Mouse (Mus musculus) midbrain, embryonic 11.5 days (tissue): ENCODE results near the gene Agbl5. TPM values are rescaled to one million over a fixed set of nuclear protein-coding genes. Genes with fewer than 3 reads are reported as not detected.
A peak's percentile ranks its signal among the peaks of the same experiment; 100 is the strongest.

Source experiments
- ATAC-seq: fragments of 200-750 bp; cut with Nextera tagmentation; 2 replicates; pipeline ENCODE4 v1.8.0; 2017; ENCODE audit warnings: moderate TSS enrichment, moderate library complexity; ENCODE audit not compliant: low FRiP score
- DNase-seq: peaks from one replicate; pipeline ENCODE4 v3.0.0; 2015; ENCODE audit warnings: low spot score; ENCODE audit errors: missing footprints
- H3K27ac ChIP-seq: fragments of 300-500 bp; sonication (generic); 2 replicates; pipeline ENCODE4 v1.5.1; 2014; ENCODE audit warnings: low read depth, low read length
- H3K27me3 ChIP-seq: fragments of 300-500 bp; sonication (generic); 2 replicates; pipeline ENCODE4 v1.6.1; 2014; ENCODE audit warnings: mild to moderate bottlenecking, low read length, moderate library complexity, mixed read lengths; ENCODE audit not compliant: control insufficient read depth, insufficient read depth
- H3K36me3 ChIP-seq: fragments of 300-500 bp; sonication (generic); 2 replicates; pipeline ENCODE4 v1.6.1; 2014; ENCODE audit warnings: mild to moderate bottlenecking, low read length, moderate library complexity, mixed read lengths; ENCODE audit not compliant: control insufficient read depth, insufficient read depth
- H3K4me1 ChIP-seq: fragments of 300-500 bp; sonication (generic); 2 replicates; pipeline ENCODE4 v1.6.1; 2014; ENCODE audit warnings: low read length; ENCODE audit not compliant: control insufficient read depth, insufficient read depth
- H3K4me2 ChIP-seq: fragments of 300-500 bp; sonication (generic); 2 replicates; pipeline ENCODE4 v1.6.1; 2014; ENCODE audit warnings: mild to moderate bottlenecking, moderate library complexity
- H3K4me3 ChIP-seq: fragments of 300-500 bp; sonication (generic); 2 replicates; pipeline ENCODE4 v1.5.1; 2014; ENCODE audit warnings: low read depth, low read length
- H3K9ac ChIP-seq: fragments of 300-500 bp; sonication (generic); 2 replicates; pipeline ENCODE4 v1.6.1; 2014; ENCODE audit warnings: low read length
- H3K9me3 ChIP-seq: fragments of 300-500 bp; sonication (generic); 2 replicates; pipeline ENCODE4 v1.6.1; 2016; ENCODE audit warnings: low read length; ENCODE audit not compliant: control insufficient read depth
- WGBS: fragments of 180-500 bp; shearing (Covaris S2); extraction: QIAGEN DNeasy Blood & Tissue Kit; methylation state at CpG from one replicate; pipeline ENCODE4 v1.1.7; 2014; 5-methylcytosine and 5-hydroxymethylcytosine counted together
- polyA plus RNA-seq: library from polyadenylated mRNA; unstranded; fragments of >200 nt; fragmentation: Nextera tagmentation; extraction: Ambion mirVana; gene quantifications from 2 replicates; pipeline ENCODE4 v1.2.1, GENCODE M21; 2014

Agbl5 gene
- polyA plus RNA-seq, 1 experiment from 2014 or later, result 22.0 TPM

- Histone ChIP-seq H3K27ac (no peak overlapping the region), H3K27me3 (no peaks in the 10 kb centered on the region; the same call in 1 of the 2 replicates), H3K36me3 (no peaks in the 10 kb centered on the region; the same call in 1 of the 2 replicates), H3K9me3 (no peaks in the 10 kb centered on the region), H3K4me2 (no peak overlapping the region), H3K4me1 (peaks cover 16% of the 10 kb centered on the region), H3K9ac (no peak overlapping the region), H3K4me3 (no peak overlapping the region)
- DNase-seq (no peak), ATAC-seq (no peak; the same call in 1 of the 2 replicates)
- WGBS, result 67% methylated on average over 19 of the region's 19 CpGs
Observed at GRCm38 (mm10) chr5:30920621-30921020, 32.1 kb downstream of the Agbl5 start.

DNA sequence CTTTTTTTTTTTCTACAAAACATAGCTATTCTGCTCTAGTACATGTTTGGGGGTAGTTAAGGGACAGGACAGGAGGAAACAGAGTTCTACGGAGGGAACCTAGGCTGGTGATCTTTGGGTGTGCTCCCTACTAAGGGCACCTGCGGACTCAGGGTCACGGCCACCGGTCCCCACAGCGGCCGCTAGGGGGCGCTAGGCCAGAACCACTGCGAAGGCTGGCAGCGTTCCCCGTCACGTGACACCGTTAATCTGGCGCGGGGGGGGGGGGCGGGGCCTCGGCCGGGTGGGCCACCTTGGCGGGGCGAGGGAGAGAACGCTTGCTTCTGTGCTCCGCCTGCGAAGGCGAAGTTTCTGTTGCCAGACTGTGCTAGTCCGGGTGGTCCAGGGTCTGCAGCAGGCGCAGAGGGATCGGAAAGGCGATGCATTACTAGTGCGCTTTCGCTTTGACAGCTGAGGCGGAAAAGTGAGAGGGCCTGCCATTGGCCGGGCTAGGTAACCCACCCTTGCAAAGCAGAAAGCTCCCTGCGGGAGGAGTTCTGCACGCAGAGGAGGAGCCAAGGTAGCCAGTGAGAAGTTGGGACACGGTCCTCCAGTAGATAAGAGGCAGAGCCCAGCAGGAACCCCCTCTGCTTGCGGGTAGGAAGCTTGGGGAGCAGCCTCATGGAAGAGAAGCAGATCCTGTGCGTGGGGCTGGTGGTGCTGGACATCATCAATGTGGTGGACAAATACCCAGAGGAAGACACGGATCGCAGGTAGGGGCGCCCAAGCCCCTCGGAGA, 33.0 kb downstream of the Agbl5 start, which contains the start of gene Khk:
Gene Khk, plus strand, starts transcription at position 176 of the 778 bp plus-strand sequence.
- H3K9me3 ChIP-seq, result no peaks in the 10 kb centered on the region
- H3K9ac ChIP-seq, result peak within 1 kb of the TSS; percentile 69
- ATAC-seq, result peak; percentile 84
- H3K4me1 ChIP-seq, result peaks cover 10% of the 10 kb centered on the region
- peak within 1 kb of the TSS; percentile 86 for H3K4me2 ChIP-seq
- under 1% methylated on average over 40 of the region's 40 CpGs for WGBS
- no peaks in the 10 kb centered on the region; the same call in 1 of the 2 replicates for H3K36me3 ChIP-seq
- DNase-seq, result peak; percentile 99
- H3K27me3 ChIP-seq, result no peaks in the 10 kb centered on the region; the same call in 1 of the 2 replicates
- H3K4me3 ChIP-seq, result peak within 1 kb of the TSS; percentile 48
- H3K27ac ChIP-seq, result peak within 1 kb of the TSS; percentile 20; the same call in 1 of the 2 replicates

DNA sequence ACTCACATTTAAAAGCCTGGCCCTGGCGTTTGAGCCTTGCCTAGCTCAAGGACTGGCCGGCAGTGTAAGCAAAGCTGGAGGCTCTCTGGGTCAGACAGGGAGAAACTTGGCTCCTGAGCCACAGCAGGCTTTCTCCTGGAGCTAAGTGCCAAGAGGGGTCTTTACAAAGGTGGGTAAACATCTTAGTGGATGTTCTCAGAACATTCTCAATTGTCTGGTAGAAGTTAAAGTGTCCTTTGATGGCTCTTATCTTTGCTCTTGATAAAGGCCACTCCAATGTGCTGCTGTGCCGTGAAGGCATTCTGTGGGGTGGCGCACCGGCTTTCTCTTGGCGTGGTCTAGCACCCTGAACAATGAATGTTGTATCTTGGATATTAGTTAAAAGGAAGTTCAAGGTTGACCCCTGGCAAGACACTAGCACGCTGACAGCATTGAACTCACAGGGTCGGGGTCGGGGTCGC, 34.1 kb downstream of the Agbl5 start:
- no peak for ATAC-seq
- Histone ChIP-seq H3K4me1 (peaks cover 10% of the 10 kb centered on the region), H3K36me3 (no peaks in the 10 kb centered on the region; the same call in 1 of the 2 replicates), H3K4me3 (no peak overlapping the region), H3K4me2 (peak overlapping the region; percentile 86; the same call in 1 of the 2 replicates), H3K9ac (no peak overlapping the region), H3K9me3 (no peaks in the 10 kb centered on the region), H3K27me3 (no peaks in the 10 kb centered on the region; the same call in 1 of the 2 replicates), H3K27ac (no peak overlapping the region)
- DNase-seq, result no peak
- WGBS, result 73% methylated on average over 10 of the region's 10 CpGs

- Histone ChIP-seq H3K27ac (no peak overlapping the region), H3K9me3 (no peaks in the 10 kb centered on the region), H3K27me3 (no peaks in the 10 kb centered on the region; the same call in 1 of the 2 replicates), H3K36me3 (no peaks in the 10 kb centered on the region; the same call in 1 of the 2 replicates), H3K4me2 (no peak overlapping the region), H3K9ac (no peak overlapping the region), H3K4me1 (peaks cover 10% of the 10 kb centered on the region), H3K4me3 (no peak overlapping the region)
- DNase-seq, result no peak
- no peak for ATAC-seq
- 92% methylated on average over 6 of the region's 6 CpGs for WGBS
Observed at GRCm38 (mm10) chr5:30923119-30923518, 34.6 kb downstream of the Agbl5 start.

DNA sequence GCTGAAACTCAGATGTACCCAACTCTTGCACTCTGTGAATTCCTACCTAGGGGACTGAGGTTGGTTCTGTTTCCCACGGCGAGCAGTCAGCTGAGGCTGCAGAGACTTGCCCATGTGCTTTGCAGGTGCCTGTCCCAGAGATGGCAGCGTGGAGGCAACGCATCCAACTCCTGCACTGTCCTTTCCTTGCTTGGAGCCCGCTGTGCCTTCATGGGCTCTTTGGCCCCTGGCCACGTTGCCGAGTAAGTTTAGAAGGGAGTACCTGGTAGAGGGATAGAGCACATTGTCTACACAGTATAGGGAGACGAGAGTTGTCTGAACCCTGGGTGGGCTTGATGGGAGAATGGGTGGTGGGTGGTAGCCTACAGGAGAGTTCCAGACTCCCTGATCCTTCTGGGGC, 36.1 kb downstream of the Agbl5 start:
- Histone ChIP-seq H3K4me3 (no peak overlapping the region), H3K4me2 (no peak overlapping the region), H3K27ac (no peak overlapping the region), H3K27me3 (no peaks in the 10 kb centered on the region; the same call in 1 of the 2 replicates), H3K36me3 (no peaks in the 10 kb centered on the region), H3K9ac (no peak overlapping the region), H3K4me1 (peaks cover 10% of the 10 kb centered on the region), H3K9me3 (no peaks in the 10 kb centered on the region)
- no peak for DNase-seq
- 82% methylated on average over 8 of the region's 8 CpGs for whole genome bisulfite sequencing
- ATAC-seq, result no peak

DNA sequence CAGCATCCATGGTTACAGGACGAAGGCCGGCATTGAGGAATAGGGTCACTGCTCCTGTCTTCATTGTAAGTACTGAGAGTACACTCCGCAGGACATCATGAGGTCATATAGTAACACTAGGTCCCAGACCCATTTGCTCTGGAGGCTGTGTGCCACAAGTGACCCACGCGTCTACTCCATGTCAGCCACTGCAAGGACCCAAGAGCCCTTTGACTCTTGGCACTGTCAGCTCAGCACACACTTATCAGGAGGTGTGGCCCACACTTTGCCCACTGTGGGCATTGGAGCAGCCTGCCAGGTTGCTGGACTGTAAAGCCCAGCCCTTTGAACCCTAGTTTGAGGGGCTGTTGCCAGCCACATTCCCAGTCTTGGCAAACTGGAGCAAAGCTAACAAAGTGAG, 36.7 kb downstream of the Agbl5 start:
- no peak for ATAC-seq
- DNase-seq, result no peak
- Histone ChIP-seq H3K27me3 (no peaks in the 10 kb centered on the region; the same call in 1 of the 2 replicates), H3K27ac (no peak overlapping the region), H3K4me2 (no peak overlapping the region), H3K4me3 (no peak overlapping the region), H3K9me3 (no peaks in the 10 kb centered on the region), H3K4me1 (peaks cover 10% of the 10 kb centered on the region), H3K9ac (no peak overlapping the region), H3K36me3 (no peaks in the 10 kb centered on the region)
- WGBS, result 92% methylated on average over 5 of the region's 5 CpGs

- Histone ChIP-seq H3K9me3 (no peaks in the 10 kb centered on the region), H3K36me3 (no peaks in the 10 kb centered on the region), H3K9ac (no peak overlapping the region), H3K4me1 (peaks cover 10% of the 10 kb centered on the region), H3K4me3 (no peak overlapping the region), H3K27me3 (no peaks in the 10 kb centered on the region), H3K4me2 (no peak overlapping the region), H3K27ac (no peak overlapping the region)
- no peak for DNase-seq
- 79% methylated on average over 2 of the region's 2 CpGs for WGBS
- ATAC-seq, result no peak
Observed at GRCm38 (mm10) chr5:30926073-30926472, 37.6 kb downstream of the Agbl5 start.

DNA sequence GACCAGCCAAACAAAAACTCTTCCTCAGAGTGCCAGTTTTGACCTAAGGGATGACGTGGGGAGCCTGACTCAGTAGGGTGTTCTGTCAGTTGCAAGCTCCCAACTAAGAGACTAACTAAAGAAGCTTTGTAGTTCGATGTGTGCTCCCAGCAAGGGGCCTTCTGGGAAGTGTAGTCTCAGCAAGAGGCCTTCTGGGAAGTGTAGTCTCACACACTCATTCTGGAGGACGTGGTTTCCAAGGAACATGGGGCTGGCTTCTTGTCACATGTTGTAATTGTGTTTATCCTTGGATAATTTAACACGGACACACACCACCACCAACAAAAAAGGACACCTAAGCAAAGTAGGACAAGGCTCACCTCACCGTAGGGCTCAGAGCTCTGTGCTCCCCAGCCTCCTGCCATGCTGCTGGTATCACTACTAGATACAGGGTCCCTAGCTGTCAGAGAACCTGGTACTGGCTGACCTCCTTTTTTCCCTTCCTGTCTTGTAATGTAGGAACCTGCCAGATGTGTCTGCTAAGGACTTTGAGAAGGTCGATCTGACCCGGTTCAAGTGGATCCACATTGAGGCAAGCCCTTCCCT, 39.5 kb downstream of the Agbl5 start:
- Histone ChIP-seq H3K4me1 (no peaks in the 10 kb centered on the region), H3K4me3 (no peak overlapping the region), H3K9ac (no peak overlapping the region), H3K27me3 (no peaks in the 10 kb centered on the region), H3K9me3 (no peaks in the 10 kb centered on the region), H3K27ac (no peak overlapping the region), H3K36me3 (no peaks in the 10 kb centered on the region), H3K4me2 (no peak overlapping the region)
- ATAC-seq, result peak; percentile 42; the same call in 1 of the 2 replicates
- WGBS, result 41% methylated on average over 7 of the region's 7 CpGs
- DNase-seq, result no peak

GRCm38 (mm10) chr5:30930121-30930520, 41.6 kb downstream of the Agbl5 start:
- H3K9ac ChIP-seq, result no peak overlapping the region
- peak; percentile 94 for DNase-seq
- H3K27ac ChIP-seq, result no peak overlapping the region
- H3K4me3 ChIP-seq, result no peak overlapping the region
- no peaks in the 10 kb centered on the region for H3K4me1 ChIP-seq
- H3K27me3 ChIP-seq, result no peaks in the 10 kb centered on the region
- no peak for ATAC-seq
- H3K9me3 ChIP-seq, result no peaks in the 10 kb centered on the region
- WGBS, result 47% methylated on average over 4 of the region's 4 CpGs
- no peak overlapping the region for H3K4me2 ChIP-seq
- H3K36me3 ChIP-seq, result no peaks in the 10 kb centered on the region
